Mouse (Mus musculus) liver, postnatal 0 days (tissue): ENCODE data around the gene Rgs6.

Experiments used
- CTCF ChIP-seq: sonication (generic); IDR thresholded peaks from 2 replicates; pipeline ENCODE4 v1.5.1; 2016; ENCODE audit warnings: antibody characterized with exemption, low read depth
- EP300 ChIP-seq: IDR thresholded peaks from 2 replicates; pipeline ENCODE4 v1.6.1; 2016; ENCODE audit warnings: antibody characterized with exemption, low read depth, mild to moderate bottlenecking

DNA sequence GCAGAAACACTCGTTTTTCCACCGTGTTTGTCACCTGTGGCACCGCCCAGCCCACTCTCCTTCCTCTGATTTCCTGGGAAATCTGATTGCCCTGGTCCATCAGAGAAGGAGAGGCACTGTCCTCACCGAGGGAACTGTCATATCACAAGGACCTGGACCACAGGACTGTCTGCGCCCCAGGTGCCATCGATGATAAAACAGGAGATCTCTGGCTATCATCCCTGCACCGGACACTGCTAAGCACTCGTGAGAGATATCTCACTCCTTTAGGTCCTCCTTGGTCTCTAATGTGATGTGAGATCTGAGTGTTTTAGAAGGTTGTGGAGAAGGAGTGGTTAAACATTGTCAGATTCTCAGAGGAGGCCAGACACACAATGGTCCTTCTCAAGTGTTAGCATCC, 462.4 kb downstream of the Rgs6 start:
- no peak for TF ChIP-seq CTCF
- no peak for TF ChIP-seq EP300
